Mouse (Mus musculus): Measurements from ENCODE around the gene Ccdc167.
"Not testable (repeated sequence)": the region's sequence is repeated elsewhere in the genome, so short reads cannot be mapped to it uniquely, and the experiment has no call there.

Gene Ccdc167

DNA sequence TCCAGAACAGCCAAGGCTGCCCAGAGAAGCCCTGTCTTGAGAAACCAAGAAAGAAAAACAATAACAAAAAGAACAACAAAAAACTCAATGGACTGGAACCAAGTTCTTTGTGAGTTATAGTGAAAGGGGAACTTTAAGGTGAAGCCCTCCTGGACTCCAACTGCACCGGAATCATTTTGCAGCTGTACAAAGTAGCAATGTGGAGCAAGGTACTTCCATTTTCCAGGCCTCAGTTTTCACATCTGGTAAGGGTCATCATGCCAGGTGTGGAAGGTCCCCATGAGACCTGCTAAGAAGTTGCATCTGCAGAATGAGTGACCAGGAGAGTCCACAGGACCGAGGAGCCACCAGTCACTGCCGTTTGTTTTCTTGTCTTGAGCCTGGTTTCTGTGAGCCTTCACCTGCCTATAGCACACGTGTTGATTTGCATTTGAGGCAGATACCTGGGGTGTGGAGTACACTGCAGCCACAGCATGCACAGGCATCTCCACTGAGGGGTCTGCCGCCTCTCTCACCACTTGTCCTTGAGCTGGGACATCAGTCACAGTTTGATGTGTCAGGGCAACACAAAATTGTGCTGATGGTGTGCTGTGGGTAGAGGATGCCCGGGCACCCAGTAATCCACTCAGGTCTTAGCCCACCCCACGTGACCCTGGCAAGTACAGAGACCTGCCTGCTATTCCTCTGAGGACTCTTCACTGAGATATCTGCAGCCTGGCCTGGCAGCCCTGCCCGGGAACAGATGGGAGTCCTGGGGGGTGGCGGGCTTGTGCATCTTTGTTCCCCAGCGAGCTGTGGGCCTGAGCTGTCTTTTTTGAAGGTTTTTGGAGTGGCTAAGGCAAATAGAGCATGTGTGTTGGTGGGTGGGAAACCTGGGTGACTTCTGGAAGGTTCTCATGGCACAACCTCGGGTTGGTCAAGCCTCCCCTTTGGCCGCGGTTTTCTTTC is 3.1 kb upstream of the Ccdc167 start:
- DNase-seq: no peak

DNA sequence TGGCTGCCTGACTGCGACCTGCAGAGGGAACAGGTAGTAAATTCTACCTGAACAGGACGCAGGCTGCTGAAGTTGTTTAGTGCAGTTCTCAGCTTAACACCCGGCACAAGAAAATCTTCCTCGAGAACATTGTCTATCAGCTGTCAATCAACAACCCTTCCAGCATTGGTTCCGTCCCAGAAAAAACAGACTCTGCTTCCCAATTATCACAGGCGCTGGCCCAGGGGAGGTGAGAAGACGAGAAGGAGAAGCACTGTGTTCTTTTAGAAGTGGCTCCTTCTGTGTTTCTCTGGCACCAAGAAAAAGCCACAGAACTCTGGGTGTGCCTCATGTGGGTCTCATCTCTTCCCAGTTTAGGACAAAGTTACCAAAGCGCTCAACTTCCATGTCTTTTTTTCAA is 1.8 kb upstream of the Ccdc167 start:
- no peak for DNase-seq

DNA sequence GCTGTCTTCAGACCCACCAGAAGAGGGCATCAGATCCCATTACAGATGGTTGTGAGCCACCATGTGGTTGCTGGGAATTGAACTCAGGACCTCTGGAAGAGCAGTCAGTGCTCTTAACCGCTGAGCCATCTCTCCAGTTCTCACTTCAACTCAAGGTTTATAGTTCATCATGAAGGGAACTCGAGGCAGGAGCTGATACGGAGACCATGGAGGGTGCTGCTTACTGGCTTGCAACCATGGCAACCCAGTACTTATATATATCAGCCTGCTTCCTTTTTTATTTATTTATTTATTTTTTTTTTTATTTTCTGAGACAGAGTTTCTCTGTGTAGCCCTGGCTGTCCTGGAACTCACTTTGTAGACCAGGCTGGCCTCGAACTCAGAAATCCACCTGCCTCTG is 3.1 kb downstream of the Ccdc167 start:
- DNase-seq: not testable (repeated sequence)

DNA sequence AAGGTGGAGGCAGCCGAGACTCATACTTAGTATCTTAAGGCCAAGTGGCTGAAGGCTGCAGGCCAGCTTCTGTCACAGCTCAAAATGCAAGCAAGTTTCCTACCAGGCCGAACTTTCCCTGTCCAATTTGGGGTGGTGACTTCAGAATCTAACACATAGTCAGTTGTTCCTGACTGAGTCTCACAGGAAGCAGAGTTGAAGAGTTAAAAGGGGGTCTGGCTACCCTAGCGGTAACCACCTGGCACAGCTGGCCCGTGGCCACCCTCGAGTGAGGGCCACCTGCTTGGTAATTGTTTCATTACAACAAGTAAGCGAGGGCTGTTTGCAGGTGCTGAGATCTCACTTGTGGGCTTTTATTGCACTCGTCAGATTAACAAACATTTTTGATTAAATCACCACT is 4.3 kb downstream of the Ccdc167 start:
- DNase-seq: no peak

DNA sequence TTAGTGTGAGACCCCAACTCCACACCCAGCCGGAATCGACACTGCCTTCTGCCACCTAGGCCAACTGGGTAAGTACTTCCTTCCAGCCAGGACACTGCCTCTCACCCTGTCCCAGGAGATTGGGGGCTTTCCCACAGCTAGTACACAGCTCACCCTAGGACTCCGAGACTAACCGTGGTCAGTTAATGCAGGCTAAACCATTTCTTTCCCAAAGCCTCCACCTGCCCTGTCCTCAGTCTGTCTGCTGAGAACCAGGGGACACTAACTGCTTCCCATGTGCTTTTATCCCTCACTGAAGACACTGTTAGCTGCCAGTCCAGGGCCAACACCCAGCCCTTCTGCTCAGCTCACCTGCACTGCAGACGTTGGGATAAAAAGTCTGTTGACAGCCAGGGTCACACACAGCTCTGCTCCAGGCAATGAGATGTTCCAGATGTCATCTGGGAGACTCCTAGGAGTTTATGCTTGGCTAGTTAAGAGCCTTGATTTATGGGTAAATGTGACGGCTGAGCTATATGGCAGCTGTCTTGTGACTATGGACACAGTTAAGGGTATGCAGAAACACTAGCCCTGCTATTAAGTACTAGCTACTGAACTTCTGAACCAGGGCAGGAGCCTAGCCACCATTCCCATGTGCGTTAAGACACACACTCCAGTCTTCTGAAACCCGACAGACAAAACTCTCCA is 5.0 kb downstream of the Ccdc167 start:
- no peak for DNase-seq

DNA sequence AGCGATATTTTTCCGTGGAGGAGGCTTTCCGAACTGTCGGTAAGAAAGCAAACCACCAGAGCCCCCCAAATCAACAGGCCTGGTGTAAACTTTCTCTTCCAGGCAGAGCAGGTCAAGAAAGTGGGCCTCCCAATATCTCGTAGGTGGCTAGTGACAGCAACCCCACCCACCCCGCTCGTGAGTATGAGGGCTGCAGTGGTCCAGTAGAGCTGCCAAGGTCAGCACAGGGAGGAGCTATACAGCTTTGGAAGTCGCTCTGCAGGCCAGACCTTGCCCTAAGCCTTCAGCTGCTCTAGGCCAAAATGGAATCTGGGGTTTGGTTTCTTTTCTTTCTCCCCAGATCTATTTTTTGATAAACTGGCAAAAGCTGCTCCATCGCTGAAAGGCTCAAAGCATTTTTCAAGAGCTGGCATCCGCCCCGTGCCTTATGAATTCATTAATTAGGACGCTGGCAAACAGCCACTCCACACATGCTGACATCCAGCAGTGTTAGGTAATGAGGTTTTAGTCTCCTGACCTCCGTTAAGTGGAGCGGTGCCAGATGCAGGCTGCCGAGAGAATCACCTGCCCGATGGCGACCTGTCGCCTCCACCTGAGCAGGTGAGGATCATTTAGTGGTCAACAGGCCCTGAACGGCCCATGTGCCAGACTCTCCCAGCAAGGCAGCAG is 5.6 kb downstream of the Ccdc167 start:
- peak; percentile 81 for DNase-seq

DNA sequence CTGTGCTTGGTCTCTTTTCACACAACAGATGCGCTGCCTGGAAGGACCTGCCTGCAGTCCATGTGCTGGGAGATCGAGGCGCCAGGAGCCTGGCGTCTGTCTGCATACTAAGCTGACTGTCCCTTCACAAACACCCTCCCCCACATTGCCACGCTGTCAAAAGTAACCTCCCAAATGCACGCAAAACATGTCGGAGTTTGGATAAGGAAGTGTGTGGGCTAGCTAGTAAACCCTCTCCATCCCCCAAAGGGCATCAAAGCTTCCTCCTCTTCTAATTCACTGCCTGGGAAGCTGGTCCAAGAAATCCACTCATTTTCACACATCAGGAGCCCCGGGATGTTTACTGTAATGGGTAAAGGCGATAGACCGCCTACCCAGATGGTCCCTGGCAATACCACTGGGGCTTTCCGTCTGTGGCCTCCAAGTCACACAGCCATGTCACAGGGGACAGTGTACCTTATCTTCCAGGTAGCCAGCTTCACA is 6.2 kb downstream of the Ccdc167 start:
- DNase-seq: no peak

DNA sequence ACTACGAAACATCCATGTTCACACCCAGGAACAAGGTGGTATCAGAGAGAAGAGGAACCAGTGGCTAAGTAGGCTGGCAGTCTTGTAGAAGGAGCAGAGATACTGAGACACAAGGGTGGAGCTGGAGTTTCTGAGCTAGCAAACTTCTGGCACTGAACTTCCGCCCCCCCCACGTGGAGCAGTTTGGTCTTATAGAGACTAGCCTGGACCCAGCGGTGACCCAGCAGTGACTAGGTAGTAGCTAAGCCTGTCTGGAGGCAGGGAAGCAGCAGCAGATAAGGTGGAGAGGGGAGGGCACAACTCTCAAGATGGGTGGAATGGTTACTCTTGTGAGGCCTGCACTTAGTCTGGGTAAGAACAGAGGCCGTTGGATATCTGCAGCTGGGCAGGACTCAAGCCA is 8.1 kb downstream of the Ccdc167 start:
- no peak for DNase-seq

DNA sequence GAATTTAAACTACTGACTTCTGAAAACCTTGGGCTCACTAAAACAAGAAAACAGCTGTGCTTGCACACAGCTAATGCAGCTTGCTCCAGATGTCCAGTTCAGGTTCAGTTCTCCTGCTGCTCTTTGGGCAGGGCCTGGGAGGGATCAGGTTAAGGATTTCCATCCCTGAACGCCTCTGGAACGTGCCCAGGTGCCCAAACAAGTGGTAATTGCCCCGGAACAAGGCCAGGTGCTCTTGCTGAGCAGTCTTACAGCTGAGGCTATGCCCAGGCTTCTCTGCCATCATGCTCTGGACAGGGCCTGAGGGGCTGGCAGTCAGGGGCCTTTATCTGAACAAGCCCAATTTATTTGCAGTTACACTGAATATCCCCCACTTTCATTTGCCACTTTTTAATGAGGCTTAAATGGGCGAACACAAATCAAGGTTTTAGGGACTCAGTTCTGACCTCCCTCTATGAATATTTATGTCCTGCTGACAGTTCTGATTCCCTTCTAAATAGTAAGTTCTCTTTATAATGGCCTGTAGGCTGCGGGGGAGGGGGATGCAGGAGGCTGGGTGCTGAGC is 9.8 kb downstream of the Ccdc167 start:
- DNase-seq: no peak

DNA sequence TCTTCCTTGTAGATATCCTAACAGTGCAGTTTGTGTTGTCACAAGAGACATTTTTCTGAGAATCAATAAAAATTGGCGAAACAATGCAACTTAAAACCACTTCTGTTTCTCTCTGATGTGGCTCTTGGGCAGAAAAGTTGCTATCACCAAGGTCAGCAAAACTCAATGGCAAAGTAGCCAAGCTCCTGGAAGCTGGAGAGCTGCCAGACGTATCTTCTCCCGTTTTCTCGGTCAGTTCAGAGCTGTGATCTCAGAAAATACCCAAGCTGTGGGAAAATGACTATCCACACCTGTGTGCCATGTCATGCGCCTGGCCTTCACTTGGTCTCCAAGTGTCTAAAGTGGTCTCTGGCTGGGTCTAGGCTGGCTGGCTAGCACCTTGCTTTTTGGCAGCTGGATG is 11.0 kb downstream of the Ccdc167 start:
- DNase-seq: no peak

DNA sequence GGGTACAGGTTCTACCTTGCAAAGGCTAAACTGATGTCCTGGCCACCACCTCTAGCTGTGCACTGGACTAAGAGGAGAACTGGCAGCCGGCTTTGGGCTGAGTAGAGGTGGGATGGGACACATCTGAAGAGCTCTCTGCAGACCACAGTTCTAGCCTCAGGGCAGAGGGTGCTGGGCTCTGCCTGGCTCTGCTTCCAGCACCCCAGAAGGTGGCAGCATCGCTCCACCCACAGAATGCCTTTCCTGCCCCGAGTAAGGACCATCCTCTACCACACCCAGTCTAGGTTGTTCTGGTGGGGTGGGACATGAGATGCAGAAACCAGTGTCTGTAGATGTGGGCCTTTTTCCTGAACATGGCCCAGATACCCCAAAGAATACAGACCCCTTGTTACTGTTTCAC is 12.1 kb downstream of the Ccdc167 start:
- peak; percentile 41 for DNase-seq

DNA sequence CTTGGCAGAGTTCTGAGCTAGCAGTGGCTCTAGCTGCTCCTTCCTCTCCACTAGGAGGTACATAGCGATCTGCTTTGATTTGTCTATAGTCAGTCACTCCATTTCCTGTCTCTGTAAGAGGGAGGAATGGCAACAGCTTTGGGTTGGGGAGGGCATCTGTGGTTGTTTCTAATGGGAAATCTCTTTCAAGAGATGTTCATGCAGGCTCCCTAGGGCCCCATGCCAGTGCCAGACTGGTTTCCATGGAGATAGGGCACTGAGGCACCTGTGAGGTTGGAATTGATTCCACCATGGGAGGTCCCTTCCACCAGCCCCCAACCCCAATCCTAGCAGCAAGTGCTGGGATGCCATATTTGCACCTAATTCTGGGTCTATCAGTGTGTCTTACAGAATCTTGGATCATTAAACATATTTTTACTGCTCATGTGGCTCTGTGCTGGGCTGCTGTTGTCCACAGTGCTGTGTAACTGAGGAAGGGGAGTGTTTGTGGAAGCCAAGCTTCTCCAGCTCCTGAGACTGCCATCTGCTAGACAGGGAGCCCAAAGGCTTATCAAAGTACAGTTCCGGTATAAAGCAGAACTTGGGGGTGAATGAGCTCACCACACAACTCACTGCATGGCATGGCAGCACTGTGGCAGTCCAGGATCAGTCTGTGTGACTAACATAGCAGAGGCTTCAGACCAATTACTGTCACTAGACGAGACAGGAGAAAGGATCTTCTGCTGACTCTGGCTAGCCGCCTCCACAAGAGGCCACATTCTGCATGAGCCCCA is 13.7 kb downstream of the Ccdc167 start:
- no peak for DNase-seq

DNA sequence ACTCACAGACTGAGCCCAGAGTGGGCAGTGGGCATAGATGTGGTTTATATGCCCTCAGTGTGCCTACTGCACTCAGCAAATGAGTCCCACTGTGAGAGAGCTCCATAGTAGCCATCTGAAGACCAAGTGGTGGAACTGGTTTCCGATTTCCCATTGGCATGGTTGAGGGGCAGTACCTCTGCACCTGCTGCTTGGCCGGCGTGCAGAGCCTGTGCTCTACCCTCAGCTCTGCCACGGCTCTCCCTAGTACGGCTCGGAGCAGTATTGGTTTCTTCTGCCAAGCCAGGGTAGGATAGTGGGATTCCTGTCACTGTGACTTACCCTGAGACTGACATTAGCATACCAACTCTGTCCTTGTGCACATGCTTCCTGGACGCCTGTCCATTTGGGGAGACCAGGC is 16.3 kb downstream of the Ccdc167 start:
- no peak for DNase-seq

DNA sequence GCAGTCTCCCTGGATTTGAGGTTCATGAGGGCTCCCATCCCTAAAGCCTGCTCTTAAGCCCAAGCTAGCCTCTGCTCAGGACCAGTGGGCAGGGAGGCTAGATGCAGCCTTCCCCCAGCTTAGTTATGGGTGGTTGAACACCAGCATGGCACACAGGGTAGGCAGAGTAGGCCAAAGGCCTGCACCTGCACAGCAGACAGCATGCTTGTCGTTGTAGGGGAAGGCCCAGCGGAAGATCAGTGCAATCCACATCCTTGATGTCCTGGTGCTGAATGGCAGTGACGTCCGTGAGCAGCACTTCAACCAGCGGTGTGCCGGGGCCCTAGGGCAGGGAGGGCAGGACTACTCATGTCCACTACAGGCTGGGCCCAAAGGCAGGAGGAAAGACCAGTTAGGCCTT is 18.4 kb downstream of the Ccdc167 start:
- DNase-seq: no peak

DNA sequence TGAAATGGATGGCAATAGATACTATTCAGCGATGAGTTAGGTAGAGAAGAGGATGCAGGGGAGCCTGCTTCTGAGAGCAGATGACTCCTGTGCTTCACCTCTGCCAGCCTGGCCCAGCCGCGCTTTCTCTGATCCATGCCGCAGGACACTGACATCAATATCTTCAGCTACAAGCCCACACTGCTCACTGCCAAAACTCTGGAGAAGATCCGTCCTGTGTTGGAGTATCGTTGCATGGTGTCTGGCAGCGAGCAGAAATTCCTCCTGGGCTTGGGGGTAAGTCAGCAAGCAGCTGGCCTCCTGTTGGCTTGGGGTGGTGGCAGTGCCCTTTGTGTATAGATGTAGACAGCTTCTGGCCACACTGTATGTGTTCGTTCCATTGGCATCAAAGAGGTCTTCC is 19.9 kb downstream of the Ccdc167 start:
- no peak for DNase-seq

DNA sequence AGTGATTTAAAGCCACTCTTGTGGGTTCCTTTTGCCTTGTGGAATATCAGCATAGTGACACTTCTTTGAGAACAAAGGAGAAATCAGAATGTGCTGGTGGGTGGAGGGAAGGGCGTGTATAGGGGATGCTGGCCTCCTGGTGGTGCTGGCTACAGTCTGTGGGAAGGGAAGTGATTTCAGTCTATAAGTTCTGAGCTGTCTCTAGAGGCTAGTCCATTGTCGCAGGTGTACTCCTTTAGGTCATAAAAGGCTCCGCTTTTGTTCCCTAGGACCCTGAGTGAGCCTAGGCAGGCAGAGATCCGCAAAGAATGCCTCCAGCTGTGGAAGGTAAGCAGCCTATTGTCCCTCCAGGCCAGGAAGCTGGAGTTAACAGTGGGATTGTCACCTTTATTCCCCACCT is 22.3 kb downstream of the Ccdc167 start:
- no peak for DNase-seq

DNA sequence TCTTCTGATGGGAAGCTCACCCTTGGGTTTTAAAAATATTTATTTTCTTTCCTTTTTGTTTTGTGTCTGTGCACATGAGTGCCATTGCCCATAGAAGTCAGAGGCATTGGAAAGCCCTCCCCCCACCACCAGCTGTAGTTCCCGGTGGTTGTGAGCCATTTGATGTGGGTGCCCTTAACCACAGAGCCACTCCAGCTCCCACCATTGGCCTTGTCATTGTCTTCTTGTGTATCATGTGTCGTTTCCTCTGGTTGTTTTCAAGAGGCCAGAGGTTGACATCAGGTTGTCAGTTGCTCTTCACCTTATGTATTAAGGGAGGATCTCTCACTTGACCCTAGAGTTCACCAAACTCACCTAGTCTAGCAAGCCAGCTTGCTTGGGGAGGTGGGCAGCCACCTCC is 23.3 kb downstream of the Ccdc167 start:
- no peak for DNase-seq

DNA sequence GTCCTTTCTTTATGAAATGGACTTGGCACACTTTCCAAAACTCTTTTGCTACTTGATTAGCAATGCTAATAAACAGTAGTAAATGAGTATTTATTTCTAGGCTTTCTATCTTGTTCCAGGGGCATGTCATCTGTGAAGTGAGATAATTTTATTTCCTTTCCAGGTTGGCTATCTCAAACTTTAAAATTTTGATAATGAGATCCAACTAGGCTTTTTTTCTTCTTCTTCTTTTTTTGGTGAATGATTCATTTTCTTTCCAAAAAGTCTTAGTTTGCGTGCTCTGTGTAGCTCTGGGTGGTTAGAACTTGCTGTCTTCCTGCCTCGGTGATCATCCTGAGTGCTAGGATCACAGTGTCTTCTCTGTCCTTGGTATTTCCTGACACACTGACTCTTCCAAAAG is 24.0 kb downstream of the Ccdc167 start:
- DNase-seq: no peak

DNA sequence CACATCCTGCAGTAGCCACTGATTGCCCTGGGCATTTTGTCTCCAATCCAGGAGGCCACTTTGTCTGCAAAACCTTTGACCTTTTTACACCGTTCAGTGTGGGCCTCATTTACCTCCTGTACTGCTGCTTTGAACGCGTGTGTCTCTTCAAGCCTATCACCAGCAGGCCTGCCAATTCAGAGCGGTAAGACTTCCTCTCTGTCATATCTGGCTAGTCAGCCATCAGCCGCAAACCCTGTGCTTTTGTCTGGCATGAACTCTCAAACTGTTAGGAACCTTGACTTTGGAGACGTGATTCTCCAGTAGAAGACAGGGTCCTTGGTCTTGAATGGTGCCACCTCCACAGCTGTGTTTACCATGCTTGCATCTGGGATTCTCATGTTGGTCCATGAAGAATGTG is 26.6 kb downstream of the Ccdc167 start:
- DNase-seq: no peak

DNA sequence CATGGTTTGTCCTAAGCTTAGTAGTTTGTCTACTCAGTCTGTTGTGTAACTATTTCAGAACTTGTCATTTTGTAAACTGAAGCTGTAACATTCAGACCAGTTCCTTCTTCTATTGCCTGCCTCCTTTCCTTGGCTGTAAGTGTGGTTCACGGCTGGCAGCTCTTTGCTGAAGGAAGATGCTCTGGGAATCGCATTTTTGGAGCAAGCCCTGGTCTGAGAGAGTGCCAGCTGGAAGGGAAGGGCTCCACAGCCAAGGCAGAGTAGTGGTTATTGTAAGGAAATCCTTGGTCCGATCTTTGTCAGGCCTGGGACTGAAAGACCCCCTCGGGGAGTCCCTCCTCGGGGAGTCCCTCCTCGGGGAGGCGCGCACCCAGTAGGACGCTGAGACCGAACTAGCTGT is 28.2 kb downstream of the Ccdc167 start:
- no peak for DNase-seq

DNA sequence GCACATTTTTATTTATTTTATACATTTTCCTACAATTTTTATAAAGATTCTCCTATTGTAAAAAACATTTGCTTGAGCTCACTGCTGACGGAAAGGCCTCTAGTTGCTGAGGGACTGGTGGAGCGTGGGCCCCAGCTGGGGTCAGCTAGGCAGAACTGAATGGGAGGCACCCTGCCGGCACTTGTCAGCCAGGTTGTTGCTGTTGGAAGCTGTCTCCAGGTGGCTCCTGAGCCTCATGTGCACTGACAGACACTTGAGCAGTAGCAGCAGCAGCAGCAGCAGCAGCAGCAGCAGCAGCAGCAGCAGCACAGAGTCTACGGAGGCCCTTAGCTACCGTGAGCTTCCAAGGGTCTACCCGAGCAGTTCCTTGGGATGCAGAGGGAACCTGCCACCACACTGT is 29.5 kb downstream of the Ccdc167 start:
- DNase-seq: no peak

DNA sequence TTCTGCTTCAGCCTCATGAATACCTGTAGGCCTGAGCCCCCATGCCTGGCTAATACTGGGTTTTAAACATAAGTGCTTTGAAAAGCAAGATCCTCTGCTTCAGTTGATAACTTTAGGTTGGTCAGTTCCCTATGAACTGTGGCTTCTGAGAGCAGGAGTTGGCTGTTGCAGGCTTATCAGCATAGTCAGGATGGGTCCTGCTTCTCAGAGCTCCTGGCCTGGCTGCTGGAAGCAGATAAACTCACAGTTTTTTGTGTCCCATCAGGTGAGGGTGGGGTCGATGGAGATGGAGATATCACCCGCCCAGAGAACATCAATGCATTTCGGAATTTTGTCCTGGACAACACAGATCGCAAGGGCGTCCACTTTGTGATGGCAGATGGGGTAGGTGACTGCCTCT is 30.1 kb downstream of the Ccdc167 start:
- no peak for DNase-seq

DNA sequence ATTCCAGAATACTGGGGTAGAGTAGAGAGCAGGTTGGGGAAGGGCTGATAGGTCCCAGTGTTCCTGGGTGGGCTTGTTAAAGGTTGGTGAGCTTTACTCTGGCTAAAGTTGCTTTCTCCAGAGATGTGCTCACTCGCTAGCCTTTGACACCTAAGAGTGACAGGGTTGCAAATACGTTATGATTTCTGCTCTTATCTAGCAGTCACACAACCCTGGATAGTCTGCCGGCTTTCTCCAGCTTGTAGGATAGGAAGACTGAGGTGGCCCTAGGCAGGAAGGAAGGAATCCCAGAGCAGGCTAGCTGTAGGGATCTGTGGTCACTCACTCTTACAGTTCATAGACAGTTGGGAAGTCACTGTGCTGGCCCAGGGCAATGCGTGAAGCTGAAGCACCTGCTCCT is 32.6 kb downstream of the Ccdc167 start:
- DNase-seq: no peak
